Mouse (Mus musculus): Measurements from ENCODE around the gene Xirp1. TPM values are rescaled to one million over a fixed set of nuclear protein-coding genes. Genes with fewer than 3 reads are reported as not detected.

Xirp1 gene
- polyA plus RNA-seq, 1 experiment from 2014 or later = 0.14 TPM

GRCm38 (mm10) chr9:120064317-120064716 lies 40.9 kb upstream of the Xirp1 start:
- 90% methylated on average over 4 of the region's 4 CpGs for WGBS
- Histone ChIP-seq H3K9me3 (ENCODE audit: control insufficient read depth) (no peaks in the 10 kb centered on the region), H3K27ac (ENCODE audit: low read depth, low read length) (no peak overlapping the region), H3K4me3 (ENCODE audit: low read depth, low read length) (no peak overlapping the region), H3K27me3 (replicated peaks; ENCODE audit: control insufficient read depth, insufficient read depth, low read length) (no peaks in the 10 kb centered on the region), H3K4me1 (replicated peaks; ENCODE audit: control insufficient read depth, insufficient read depth, low read length) (no peaks in the 10 kb centered on the region), H3K4me2 (replicated peaks; ENCODE audit: low read depth) (no peak overlapping the region), H3K36me3 (ENCODE audit: control insufficient read depth, insufficient read depth) (no peaks in the 10 kb centered on the region), H3K9ac (ENCODE audit: low read depth, low read length) (no peak overlapping the region)
- TF ChIP-seq CTCF (IDR thresholded peaks at IDR 0.05; ENCODE audit: low read depth) = no peak
- ATAC-seq = no peak

GRCm38 (mm10) chr9:120058730-120059129 lies 35.3 kb upstream of the Xirp1 start:
- TF ChIP-seq CTCF (IDR thresholded peaks at IDR 0.05; ENCODE audit: low read depth) = no peak
- H3K4me3 ChIP-seq (ENCODE audit: low read depth, low read length) = no peak overlapping the region
- H3K4me1 ChIP-seq (replicated peaks; ENCODE audit: control insufficient read depth, insufficient read depth, low read length) = no peaks in the 10 kb centered on the region
- no peak overlapping the region for H3K4me2 ChIP-seq (replicated peaks; ENCODE audit: low read depth)
- H3K27me3 ChIP-seq (replicated peaks; ENCODE audit: control insufficient read depth, insufficient read depth, low read length) = no peaks in the 10 kb centered on the region
- no peak for ATAC-seq
- H3K36me3 ChIP-seq (ENCODE audit: control insufficient read depth, insufficient read depth) = no peaks in the 10 kb centered on the region
- H3K27ac ChIP-seq (ENCODE audit: low read depth, low read length) = no peak overlapping the region
- 66% methylated on average over 3 of the region's 3 CpGs for WGBS
- H3K9ac ChIP-seq (ENCODE audit: low read depth, low read length) = no peak overlapping the region
- no peaks in the 10 kb centered on the region for H3K9me3 ChIP-seq (ENCODE audit: control insufficient read depth)

- Histone ChIP-seq H3K36me3 (ENCODE audit: control insufficient read depth, insufficient read depth) (no peaks in the 10 kb centered on the region), H3K27me3 (replicated peaks; ENCODE audit: control insufficient read depth, insufficient read depth, low read length) (no peaks in the 10 kb centered on the region), H3K4me2 (replicated peaks; ENCODE audit: low read depth) (no peak overlapping the region), H3K27ac (ENCODE audit: low read depth, low read length) (no peak overlapping the region), H3K9ac (ENCODE audit: low read depth, low read length) (no peak overlapping the region), H3K4me1 (replicated peaks; ENCODE audit: control insufficient read depth, insufficient read depth, low read length) (no peaks in the 10 kb centered on the region), H3K9me3 (ENCODE audit: control insufficient read depth) (no peaks in the 10 kb centered on the region), H3K4me3 (ENCODE audit: low read depth, low read length) (no peak overlapping the region)
- no peak for ATAC-seq
- no peak for TF ChIP-seq CTCF (IDR thresholded peaks at IDR 0.05; ENCODE audit: low read depth)
- WGBS = 69% methylated on average over 9 of the region's 9 CpGs
Observed at GRCm38 (mm10) chr9:120056201-120056600, 32.8 kb upstream of the Xirp1 start.

GRCm38 (mm10) chr9:120054545-120055277 lies 31.3 kb upstream of the Xirp1 start:
- Histone ChIP-seq H3K4me1 (replicated peaks; ENCODE audit: control insufficient read depth, insufficient read depth, low read length) (no peaks in the 10 kb centered on the region), H3K9me3 (ENCODE audit: control insufficient read depth) (no peaks in the 10 kb centered on the region), H3K4me2 (replicated peaks; ENCODE audit: low read depth) (no peak overlapping the region), H3K9ac (ENCODE audit: low read depth, low read length) (no peak overlapping the region), H3K4me3 (ENCODE audit: low read depth, low read length) (no peak overlapping the region), H3K27ac (ENCODE audit: low read depth, low read length) (no peak overlapping the region), H3K36me3 (ENCODE audit: control insufficient read depth, insufficient read depth) (no peaks in the 10 kb centered on the region), H3K27me3 (replicated peaks; ENCODE audit: control insufficient read depth, insufficient read depth, low read length) (no peaks in the 10 kb centered on the region)
- WGBS = 58% methylated on average over 8 of the region's 8 CpGs
- ATAC-seq = no peak
- TF ChIP-seq CTCF (IDR thresholded peaks at IDR 0.05; ENCODE audit: low read depth) = no peak

- no peak overlapping the region for H3K9ac ChIP-seq (ENCODE audit: low read depth, low read length)
- H3K27me3 ChIP-seq (replicated peaks; ENCODE audit: control insufficient read depth, insufficient read depth, low read length) = no peaks in the 10 kb centered on the region
- no peak overlapping the region for H3K4me2 ChIP-seq (replicated peaks; ENCODE audit: low read depth)
- TF ChIP-seq CTCF (IDR thresholded peaks at IDR 0.05; ENCODE audit: low read depth) = no peak
- 36% methylated on average over 3 of the region's 3 CpGs for WGBS
- H3K4me1 ChIP-seq (replicated peaks; ENCODE audit: control insufficient read depth, insufficient read depth, low read length) = no peaks in the 10 kb centered on the region
- no peaks in the 10 kb centered on the region for H3K36me3 ChIP-seq (ENCODE audit: control insufficient read depth, insufficient read depth)
- no peaks in the 10 kb centered on the region for H3K9me3 ChIP-seq (ENCODE audit: control insufficient read depth)
- no peak overlapping the region for H3K27ac ChIP-seq (ENCODE audit: low read depth, low read length)
- ATAC-seq = no peak
- H3K4me3 ChIP-seq (ENCODE audit: low read depth, low read length) = no peak overlapping the region
Observed at GRCm38 (mm10) chr9:120049407-120049806, 26.0 kb upstream of the Xirp1 start.

- Histone ChIP-seq H3K4me3 (ENCODE audit: low read depth, low read length) (no peak overlapping the region), H3K4me2 (replicated peaks; ENCODE audit: low read depth) (no peak overlapping the region), H3K4me1 (replicated peaks; ENCODE audit: control insufficient read depth, insufficient read depth, low read length) (no peaks in the 10 kb centered on the region), H3K9me3 (ENCODE audit: control insufficient read depth) (no peaks in the 10 kb centered on the region), H3K36me3 (ENCODE audit: control insufficient read depth, insufficient read depth) (no peaks in the 10 kb centered on the region), H3K27ac (ENCODE audit: low read depth, low read length) (no peak overlapping the region), H3K27me3 (replicated peaks; ENCODE audit: control insufficient read depth, insufficient read depth, low read length) (no peaks in the 10 kb centered on the region), H3K9ac (ENCODE audit: low read depth, low read length) (no peak overlapping the region)
- no peak for TF ChIP-seq CTCF (IDR thresholded peaks at IDR 0.05; ENCODE audit: low read depth)
- WGBS = 48% methylated on average over 6 of the region's 6 CpGs
- no peak for ATAC-seq
Observed at GRCm38 (mm10) chr9:120048495-120048894, 25.1 kb upstream of the Xirp1 start.

Data from intestine, postnatal 0 days (tissue).